Mouse (Mus musculus) stomach, embryonic 14.5 days (tissue): Measurements from ENCODE around the gene Dnajb5. TPM values are rescaled to one million over a fixed set of nuclear protein-coding genes. Genes with fewer than 3 reads are reported as not detected.
"Not testable (repeated sequence)": the region's sequence is repeated elsewhere in the genome, so short reads cannot be mapped to it uniquely, and the experiment has no call there.

ENCODE experiments used
- ATAC-seq: fragments of 200-750 bp; cut with Nextera tagmentation; 2 replicates; pipeline ENCODE4 v1.8.0; 2017; ENCODE audit warnings: low read depth, moderate TSS enrichment; ENCODE audit not compliant: insufficient number of reproducible peaks, insufficient read depth, low FRiP score
- H3K27ac ChIP-seq: fragments of 300-500 bp; sonication (generic); 2 replicates; pipeline ENCODE4 v1.5.1; 2014; ENCODE audit warnings: mild to moderate bottlenecking, low read length, moderate library complexity, mixed read lengths
- H3K27me3 ChIP-seq: fragments of 300-500 bp; sonication (generic); 2 replicates; pipeline ENCODE4 v1.6.1; 2014; ENCODE audit warnings: low read length, control low read depth, mixed read lengths; ENCODE audit not compliant: control insufficient read depth, insufficient read depth
- H3K36me3 ChIP-seq: fragments of 300-500 bp; sonication (generic); 2 replicates; pipeline ENCODE4 v1.6.1; 2014; ENCODE audit warnings: mild to moderate bottlenecking, control low read depth, low read length, moderate library complexity, mixed read lengths; ENCODE audit not compliant: control insufficient read depth, insufficient read depth
- H3K4me1 ChIP-seq: fragments of 300-500 bp; sonication (generic); 2 replicates; pipeline ENCODE4 v1.6.1; 2014; ENCODE audit warnings: low read length, control low read depth, mixed read lengths; ENCODE audit not compliant: control insufficient read depth, insufficient read depth
- H3K4me2 ChIP-seq: fragments of 300-500 bp; sonication (generic); replicated peaks from 2 replicates; pipeline ENCODE4 v1.6.1; 2014; ENCODE audit warnings: low read depth, low read length, control low read depth
- H3K4me3 ChIP-seq: fragments of 300-500 bp; sonication (generic); 2 replicates; pipeline ENCODE4 v1.5.1; 2014; ENCODE audit warnings: low read depth, low read length, control low read depth
- H3K9ac ChIP-seq: fragments of 300-500 bp; sonication (generic); replicated peaks from 2 replicates; pipeline ENCODE4 v1.6.1; 2014; ENCODE audit warnings: low read depth, mild to moderate bottlenecking, control low read depth, low read length, moderate library complexity, mixed read lengths
- H3K9me3 ChIP-seq: fragments of 300-500 bp; sonication (generic); 2 replicates; pipeline ENCODE4 v1.6.1; 2016; ENCODE audit warnings: low read depth, low read length, control low read depth; ENCODE audit not compliant: control insufficient read depth
- WGBS: fragments of 180-500 bp; shearing (Covaris S2); extraction: QIAGEN DNeasy Blood & Tissue Kit; methylation state at CpG from one replicate; pipeline ENCODE4 v1.1.7; 2014; 5-methylcytosine and 5-hydroxymethylcytosine counted together
- polyA plus RNA-seq: library from polyadenylated mRNA; unstranded; fragments of >200 nt; fragmentation: Nextera tagmentation; extraction: Ambion mirVana; gene quantifications from 2 replicates; pipeline ENCODE4 v1.2.1, GENCODE M21; 2014

Dnajb5 gene
- polyA plus RNA-seq, 1 experiment from 2014 or later, result 10.0 TPM

GRCm38 (mm10) chr4:42999451-43000140 lies 50.0 kb downstream of the Dnajb5 start:
- Histone ChIP-seq H3K27ac (peak overlapping the region; percentile 99), H3K4me2 (peak overlapping the region; percentile 95), H3K27me3 (no peaks in the 10 kb centered on the region), H3K4me1 (peaks cover 13% of the 10 kb centered on the region; the same call in 1 of the 2 replicates), H3K36me3 (peaks cover 15% of the 10 kb centered on the region), H3K9me3 (no peaks in the 10 kb centered on the region), H3K9ac (peak overlapping the region; percentile 93), H3K4me3 (peak overlapping the region; percentile 91)
- under 1% methylated on average over 51 of the region's 51 CpGs for WGBS
- peak; percentile 77 for ATAC-seq

GRCm38 (mm10) chr4:43000141-43000986 lies 50.8 kb downstream of the Dnajb5 start, which contains the start of gene Vcp:
Gene Vcp, minus strand, starts transcription at chr4:43000507.
- H3K4me3 ChIP-seq, result peak within 1 kb of the TSS; percentile 91
- peak within 1 kb of the TSS; percentile 95 for H3K4me2 ChIP-seq
- H3K9ac ChIP-seq, result peak within 1 kb of the TSS; percentile 93
- under 1% methylated on average over 48 of the region's 56 CpGs for WGBS
- peaks cover 13% of the 10 kb centered on the region; the same call in 1 of the 2 replicates for H3K4me1 ChIP-seq
- ATAC-seq, result peak; percentile 99
- H3K27ac ChIP-seq, result peak within 1 kb of the TSS; percentile 99
- H3K36me3 ChIP-seq, H3K9me3 ChIP-seq, H3K27me3 ChIP-seq: not testable (repeated sequence)

- WGBS, result 78% methylated on average over 2 of the region's 2 CpGs
- no peak overlapping the region for H3K4me2 ChIP-seq
- H3K27me3 ChIP-seq, result no peaks in the 10 kb centered on the region
- no peak for ATAC-seq
- no peak overlapping the region for H3K4me3 ChIP-seq
- H3K9me3 ChIP-seq, result no peaks in the 10 kb centered on the region
- H3K36me3 ChIP-seq, result peaks cover under 1% of the 10 kb centered on the region; the same call in 1 of the 2 replicates
- peaks cover 13% of the 10 kb centered on the region; the same call in 1 of the 2 replicates for H3K4me1 ChIP-seq
- H3K9ac ChIP-seq, result no peak overlapping the region
- H3K27ac ChIP-seq, result peak overlapping the region; percentile 89; the same call in 1 of the 2 replicates
These were observed 51.7 kb downstream of the Dnajb5 start for GRCm38 (mm10) chr4:43001272-43001671.

- no peak overlapping the region for H3K4me3 ChIP-seq
- peaks cover 9% of the 10 kb centered on the region; the same call in 1 of the 2 replicates for H3K4me1 ChIP-seq
- ATAC-seq, result no peak
- H3K9me3 ChIP-seq, result no peaks in the 10 kb centered on the region
- WGBS, result 81% methylated on average over 12 of the region's 12 CpGs
- no peaks in the 10 kb centered on the region; the same call in 1 of the 2 replicates for H3K36me3 ChIP-seq
- H3K27me3 ChIP-seq, result no peaks in the 10 kb centered on the region
- H3K27ac ChIP-seq, result no peak overlapping the region
- H3K9ac ChIP-seq, result no peak overlapping the region
- no peak overlapping the region for H3K4me2 ChIP-seq
These were observed 53.3 kb downstream of the Dnajb5 start for GRCm38 (mm10) chr4:43002756-43003439.

GRCm38 (mm10) chr4:43004951-43005350 lies 55.3 kb downstream of the Dnajb5 start:
- 89% methylated on average over 3 of the region's 3 CpGs for WGBS
- Histone ChIP-seq H3K27ac (no peak overlapping the region), H3K36me3 (no peaks in the 10 kb centered on the region; the same call in 1 of the 2 replicates), H3K4me2 (no peak overlapping the region), H3K27me3 (no peaks in the 10 kb centered on the region), H3K9me3 (no peaks in the 10 kb centered on the region), H3K4me3 (no peak overlapping the region), H3K4me1 (peaks cover 3% of the 10 kb centered on the region; the same call in 1 of the 2 replicates), H3K9ac (no peak overlapping the region)
- ATAC-seq, result no peak

- H3K9ac ChIP-seq, result no peak overlapping the region
- WGBS, result 49% methylated on average over 2 of the region's 2 CpGs
- no peak for ATAC-seq
These were observed 56.2 kb downstream of the Dnajb5 start for GRCm38 (mm10) chr4:43005765-43006164.

More at GRCm38 (mm10) chr4:43005765-43006164, 56.2 kb downstream of the Dnajb5 start:
- no peak overlapping the region for H3K27ac ChIP-seq
- H3K4me1 ChIP-seq, result peaks cover 5% of the 10 kb centered on the region; the same call in 1 of the 2 replicates
- no peak overlapping the region for H3K4me2 ChIP-seq
- no peaks in the 10 kb centered on the region for H3K9me3 ChIP-seq
- no peaks in the 10 kb centered on the region; the same call in 1 of the 2 replicates for H3K36me3 ChIP-seq
- H3K4me3 ChIP-seq, result no peak overlapping the region
- no peaks in the 10 kb centered on the region for H3K27me3 ChIP-seq
